Mouse (Mus musculus) embryonic facial prominence, embryonic 10.5 days (tissue): ENCODE data around the gene Tmem131l. TPM values are rescaled to one million over a fixed set of nuclear protein-coding genes. Genes with fewer than 3 reads are reported as not detected.
A peak's percentile ranks its signal among the peaks of the same experiment; 100 is the strongest.
"Not testable (repeated sequence)": the region's sequence is repeated elsewhere in the genome, so short reads cannot be mapped to it uniquely, and the experiment has no call there.

Experiments
- DNase-seq: peaks from one replicate; pipeline ENCODE4 v3.0.0-alpha.2; 2017; ENCODE audit warnings: low spot score
- H3K27ac ChIP-seq: fragments of 300-500 bp; sonication (generic); replicated peaks from 2 replicates; pipeline ENCODE4 v1.5.1; 2016; ENCODE audit warnings: mild to moderate bottlenecking
- H3K27me3 ChIP-seq: fragments of 300-500 bp; sonication (generic); replicated peaks from 2 replicates; pipeline ENCODE4 v1.6.1; 2016; ENCODE audit warnings: low read depth, mild to moderate bottlenecking; ENCODE audit not compliant: poor library complexity, severe bottlenecking
- H3K36me3 ChIP-seq: fragments of 300-500 bp; sonication (generic); replicated peaks from 2 replicates; pipeline ENCODE4 v1.6.1; 2016; ENCODE audit warnings: mild to moderate bottlenecking, moderate library complexity
- H3K4me1 ChIP-seq: fragments of 300-500 bp; sonication (generic); 2 replicates; pipeline ENCODE4 v1.6.1; 2016
- H3K4me3 ChIP-seq: fragments of 300-500 bp; sonication (generic); 2 replicates; pipeline ENCODE4 v1.5.1; 2016; ENCODE audit warnings: mild to moderate bottlenecking, moderate library complexity
- H3K9me3 ChIP-seq: fragments of 300-500 bp; sonication (generic); 2 replicates; pipeline ENCODE4 v1.6.1; 2016; ENCODE audit warnings: mild to moderate bottlenecking
- WGBS: fragments of 180-500 bp; shearing (Covaris S2); methylation state at CpG from one replicate; pipeline ENCODE4 v1.1.7; 2016; 5-methylcytosine and 5-hydroxymethylcytosine counted together
- polyA plus RNA-seq: library from polyadenylated mRNA; unstranded; fragments of >200 nt; fragmentation: Nextera tagmentation; extraction: Ambion mirVana; gene quantifications from 2 replicates; pipeline ENCODE4 v1.2.1, GENCODE M21; 2016

Gene Tmem131l
- polyA plus RNA-seq, 1 experiment from 2014 or later: 82.6 TPM

DNA sequence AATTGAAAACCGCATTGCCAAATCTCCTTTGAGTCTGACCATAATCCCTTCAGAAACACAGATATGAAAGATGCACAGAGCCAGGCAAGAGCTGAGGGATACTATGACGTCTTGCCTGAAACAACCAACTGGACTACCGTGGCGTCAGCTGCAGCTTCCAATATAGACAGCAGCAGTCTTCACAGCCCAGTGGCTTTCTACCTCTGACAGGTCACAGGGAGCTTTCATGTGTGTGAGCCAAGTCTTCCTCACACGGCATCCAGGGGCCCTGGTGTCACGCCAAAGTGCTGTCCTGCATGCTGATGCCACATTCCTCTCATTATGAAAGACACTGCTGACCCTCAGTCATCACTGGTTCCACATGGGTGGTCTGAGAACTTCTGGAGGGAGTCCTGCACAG is 134.8 kb downstream of the Tmem131l start:
- no peaks in the 10 kb centered on the region for H3K27me3 ChIP-seq
- WGBS: 88% methylated on average over 6 of the region's 6 CpGs
- no peak overlapping the region for H3K27ac ChIP-seq
- DNase-seq: no peak
- no peak overlapping the region for H3K4me3 ChIP-seq
- peaks cover 99% of the 10 kb centered on the region for H3K36me3 ChIP-seq
- no peaks in the 10 kb centered on the region for H3K4me1 ChIP-seq
- no peaks in the 10 kb centered on the region for H3K9me3 ChIP-seq

DNA sequence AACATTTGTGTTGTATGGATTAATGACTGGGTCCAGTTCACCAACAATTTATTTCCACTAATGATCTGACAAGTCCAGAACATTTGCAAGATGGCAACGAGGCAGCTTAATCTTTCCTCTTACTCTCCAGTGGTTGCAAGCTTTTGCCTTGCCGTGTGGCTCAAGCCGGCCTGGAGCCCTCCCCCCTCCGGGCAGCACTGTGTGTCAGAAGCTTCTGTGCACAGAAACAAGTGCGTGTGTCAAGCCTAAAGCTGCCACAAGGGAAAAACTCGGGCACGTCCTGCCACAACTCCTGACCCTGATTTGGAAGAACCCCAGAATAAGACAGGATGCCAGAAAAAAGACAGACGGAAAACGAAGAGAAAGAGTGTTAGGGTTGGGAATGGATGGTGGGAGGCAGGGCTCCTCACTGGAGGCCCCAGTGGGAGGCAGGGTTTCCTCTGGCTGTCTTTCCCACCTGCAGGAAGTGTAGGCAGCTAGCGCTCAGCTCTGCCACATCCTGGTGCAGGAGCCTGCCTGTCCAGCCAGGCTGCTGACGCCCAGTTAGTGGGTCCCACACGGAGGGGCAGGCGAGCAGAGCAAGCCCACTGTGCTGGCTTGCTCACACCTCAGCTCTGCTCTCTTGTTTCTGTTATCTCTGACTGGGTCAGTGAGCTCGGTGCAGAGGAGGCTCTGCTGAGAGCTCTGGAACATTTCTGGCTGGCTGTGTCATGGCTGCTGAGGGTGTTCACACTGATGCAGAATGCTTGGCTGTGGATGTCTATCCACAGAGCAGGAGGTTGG is 135.6 kb downstream of the Tmem131l start:
- Histone ChIP-seq H3K27me3 (no peaks in the 10 kb centered on the region), H3K4me3 (no peak overlapping the region), H3K9me3 (no peaks in the 10 kb centered on the region), H3K36me3 (peaks cover 99% of the 10 kb centered on the region), H3K27ac (no peak overlapping the region), H3K4me1 (no peaks in the 10 kb centered on the region)
- no peak for DNase-seq
- WGBS: 86% methylated on average over 14 of the region's 14 CpGs

DNA sequence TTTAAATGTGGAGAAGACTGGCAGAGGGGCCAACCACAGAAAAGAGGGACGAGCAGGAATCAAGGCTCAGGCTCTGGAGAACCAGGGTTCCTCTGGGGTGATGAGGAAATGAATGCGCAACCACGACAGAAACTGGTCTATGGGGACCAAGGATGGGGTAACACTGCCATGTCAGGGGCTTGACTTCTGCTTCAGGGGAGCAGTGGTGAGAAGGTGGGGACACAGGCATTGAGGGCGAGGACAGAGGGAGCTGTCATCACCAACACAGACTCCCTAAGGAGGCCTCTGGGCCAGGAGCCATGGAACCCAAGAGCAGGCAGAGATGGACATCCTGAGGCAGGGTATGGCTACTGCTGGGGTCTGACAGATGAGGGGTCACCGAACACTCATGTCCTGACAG is 137.0 kb downstream of the Tmem131l start:
- Histone ChIP-seq H3K4me1 (no peaks in the 10 kb centered on the region), H3K9me3 (no peaks in the 10 kb centered on the region), H3K4me3 (no peak overlapping the region), H3K27me3 (no peaks in the 10 kb centered on the region), H3K36me3 (peaks cover 99% of the 10 kb centered on the region), H3K27ac (no peak overlapping the region)
- no peak for DNase-seq
- WGBS: 96% methylated on average over 5 of the region's 5 CpGs

DNA sequence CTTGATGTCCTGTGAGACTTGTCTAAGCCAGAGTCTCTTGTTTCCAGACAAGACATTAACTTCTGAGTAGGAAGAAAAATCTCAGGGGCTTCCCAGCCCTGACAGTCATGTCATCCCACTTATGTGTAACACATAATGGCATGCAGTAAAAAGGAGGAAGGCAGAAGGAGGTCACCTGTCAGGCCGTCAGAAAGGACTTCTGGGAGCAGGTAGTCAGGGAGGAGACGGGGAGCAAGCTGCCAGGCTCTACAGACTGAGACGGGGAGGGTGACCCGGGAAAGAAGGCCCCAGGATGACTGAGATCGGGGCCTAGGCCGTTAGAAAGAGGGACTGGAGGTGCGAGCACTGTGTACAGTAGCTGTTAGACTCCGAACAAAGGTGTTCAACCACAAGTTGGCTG is 137.5 kb downstream of the Tmem131l start:
- WGBS: 94% methylated on average over 8 of the region's 8 CpGs
- H3K4me1 ChIP-seq: no peaks in the 10 kb centered on the region
- no peak for DNase-seq
- H3K4me3 ChIP-seq: no peak overlapping the region
- peaks cover 100% of the 10 kb centered on the region for H3K36me3 ChIP-seq
- no peaks in the 10 kb centered on the region for H3K9me3 ChIP-seq
- H3K27ac ChIP-seq: no peak overlapping the region
- H3K27me3 ChIP-seq: no peaks in the 10 kb centered on the region

DNA sequence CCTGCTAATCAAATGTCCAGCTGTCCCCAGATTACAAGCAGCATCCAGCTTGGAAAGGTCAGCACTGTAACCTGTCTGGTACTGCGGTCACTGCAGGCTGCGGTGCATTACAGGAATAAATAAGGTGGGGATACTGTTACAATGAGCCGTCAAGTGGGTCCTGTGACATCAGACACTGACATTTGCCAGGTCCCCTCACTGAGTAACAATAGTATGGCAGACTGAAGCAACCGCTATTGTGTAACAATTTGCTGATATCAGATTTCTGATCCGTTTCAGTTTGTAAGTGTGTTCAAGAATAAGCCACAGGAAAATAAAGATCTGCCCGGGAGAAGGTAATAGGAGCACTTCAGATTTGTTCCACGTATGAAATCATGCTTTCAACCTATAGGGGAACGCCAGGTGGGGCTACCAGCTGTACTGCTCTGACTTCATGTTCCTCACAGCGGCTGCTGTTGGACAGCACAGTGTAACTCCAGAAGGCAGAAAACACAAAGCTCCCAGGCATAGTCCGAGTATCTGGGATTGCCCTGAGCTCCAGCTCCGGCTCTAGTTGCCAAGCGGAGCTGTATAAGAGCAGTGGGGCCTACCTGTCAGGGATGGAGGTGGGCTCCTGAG is 139.1 kb downstream of the Tmem131l start:
- Histone ChIP-seq H3K4me1 (no peaks in the 10 kb centered on the region), H3K36me3 (peaks cover 100% of the 10 kb centered on the region), H3K4me3 (no peak overlapping the region), H3K27me3 (no peaks in the 10 kb centered on the region), H3K27ac (no peak overlapping the region), H3K9me3 (no peaks in the 10 kb centered on the region)
- 84% methylated on average over 12 of the region's 12 CpGs for WGBS
- no peak for DNase-seq

DNA sequence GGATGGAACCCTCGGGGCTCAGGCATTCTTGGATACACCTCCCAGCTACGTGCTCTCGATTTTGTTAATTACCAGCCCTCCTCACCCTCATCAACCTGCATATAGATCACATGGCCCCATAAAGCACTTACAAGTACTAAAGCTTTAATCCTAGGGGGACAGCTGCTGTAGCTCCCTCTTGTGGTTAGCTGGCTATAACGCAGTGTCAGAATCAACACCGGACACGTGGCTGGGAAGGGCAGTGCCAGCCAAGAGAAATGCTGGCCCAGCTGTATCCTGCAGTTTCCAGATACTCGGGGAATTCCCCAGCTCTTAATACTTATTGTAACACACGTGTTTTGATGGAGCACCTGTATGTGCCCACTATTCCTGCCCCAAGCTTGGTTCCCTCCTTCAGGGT is 140.4 kb downstream of the Tmem131l start:
- H3K27ac ChIP-seq: no peak overlapping the region
- H3K27me3 ChIP-seq: no peaks in the 10 kb centered on the region
- H3K4me3 ChIP-seq: no peak overlapping the region
- 64% methylated on average over 8 of the region's 8 CpGs for WGBS
- DNase-seq: peak; percentile 52
- no peaks in the 10 kb centered on the region for H3K9me3 ChIP-seq
- H3K36me3 ChIP-seq: peaks cover 96% of the 10 kb centered on the region
- H3K4me1 ChIP-seq: no peaks in the 10 kb centered on the region

DNA sequence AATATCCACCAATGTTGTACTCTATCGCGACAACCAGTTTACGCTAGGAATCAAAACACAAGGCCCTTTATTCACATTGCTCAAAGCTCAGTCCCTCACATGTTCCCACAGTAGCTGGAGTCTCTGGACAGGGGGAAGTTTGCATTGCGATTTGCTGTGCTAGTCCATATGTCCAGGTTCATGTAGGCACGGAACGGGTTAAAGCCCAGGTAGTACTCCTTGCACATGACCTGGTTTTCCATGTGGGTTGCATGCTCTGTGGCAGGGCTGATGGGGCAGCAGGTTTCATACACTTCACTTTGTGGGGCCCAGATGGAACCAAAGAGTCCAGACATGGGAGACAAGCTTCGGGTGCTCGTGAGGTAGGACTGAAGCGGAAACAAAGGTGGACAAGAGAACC is 141.7 kb downstream of the Tmem131l start:
- Histone ChIP-seq H3K27me3 (no peaks in the 10 kb centered on the region), H3K4me3 (no peak overlapping the region), H3K27ac (no peak overlapping the region), H3K9me3 (no peaks in the 10 kb centered on the region), H3K36me3 (peaks cover 83% of the 10 kb centered on the region), H3K4me1 (no peaks in the 10 kb centered on the region)
- DNase-seq: no peak
- 95% methylated on average over 9 of the region's 9 CpGs for WGBS

DNA sequence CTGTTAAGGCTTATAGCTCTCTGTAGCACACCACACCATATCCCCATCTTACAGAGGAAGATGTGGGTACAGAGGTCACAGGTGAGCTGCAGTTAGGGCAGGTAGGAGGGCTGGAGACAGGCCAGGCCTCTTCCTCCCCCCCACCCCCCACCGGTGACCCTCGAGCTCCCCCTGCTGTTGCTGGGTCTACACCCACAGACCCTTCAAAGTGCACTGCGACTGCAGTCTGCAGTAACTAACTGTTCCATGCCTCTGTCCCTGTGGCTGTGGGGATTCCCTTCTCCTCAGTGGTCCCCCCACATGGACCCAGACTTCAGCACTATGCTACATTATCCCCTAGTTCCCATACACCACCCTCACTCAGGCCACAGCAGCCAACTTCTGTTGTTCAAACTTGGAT is 144.2 kb downstream of the Tmem131l start:
- H3K27ac ChIP-seq: no peak overlapping the region
- no peaks in the 10 kb centered on the region for H3K4me1 ChIP-seq
- H3K4me3 ChIP-seq: no peak overlapping the region
- no peaks in the 10 kb centered on the region for H3K27me3 ChIP-seq
- H3K9me3 ChIP-seq: 0 out of 2 replicates have a peak, but pooled peaks cover 3% of the 10 kb centered on the region
- whole genome bisulfite sequencing: 45% methylated on average over 3 of the region's 3 CpGs
- no peak for DNase-seq
- H3K36me3 ChIP-seq: peaks cover 58% of the 10 kb centered on the region

DNA sequence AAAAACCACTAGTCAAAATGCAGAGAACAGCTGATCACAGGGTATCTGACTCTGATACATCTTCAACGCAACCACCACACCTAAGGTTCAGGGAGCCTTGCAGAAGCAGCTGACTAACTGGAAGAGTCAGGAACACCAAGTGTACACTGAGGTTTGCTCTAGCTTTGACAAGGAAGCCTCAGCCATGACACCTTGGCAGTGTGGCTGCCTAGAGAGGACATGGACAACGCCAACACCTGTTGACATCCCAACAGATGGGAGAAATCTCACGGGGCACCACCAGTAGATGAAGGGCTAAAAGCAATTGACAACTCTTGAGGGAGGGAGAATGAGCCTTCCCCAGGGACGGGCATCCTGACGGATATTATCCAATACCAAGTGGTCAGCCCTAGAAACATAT is 144.9 kb downstream of the Tmem131l start:
- H3K4me1 ChIP-seq: no peaks in the 10 kb centered on the region
- WGBS: 94% methylated on average over 5 of the region's 5 CpGs
- DNase-seq: no peak
- H3K4me3 ChIP-seq: no peak overlapping the region
- H3K27ac ChIP-seq: no peak overlapping the region
- 0 out of 2 replicates have a peak, but pooled peaks cover 3% of the 10 kb centered on the region for H3K9me3 ChIP-seq
- peaks cover 51% of the 10 kb centered on the region for H3K36me3 ChIP-seq
- H3K27me3 ChIP-seq: no peaks in the 10 kb centered on the region

DNA sequence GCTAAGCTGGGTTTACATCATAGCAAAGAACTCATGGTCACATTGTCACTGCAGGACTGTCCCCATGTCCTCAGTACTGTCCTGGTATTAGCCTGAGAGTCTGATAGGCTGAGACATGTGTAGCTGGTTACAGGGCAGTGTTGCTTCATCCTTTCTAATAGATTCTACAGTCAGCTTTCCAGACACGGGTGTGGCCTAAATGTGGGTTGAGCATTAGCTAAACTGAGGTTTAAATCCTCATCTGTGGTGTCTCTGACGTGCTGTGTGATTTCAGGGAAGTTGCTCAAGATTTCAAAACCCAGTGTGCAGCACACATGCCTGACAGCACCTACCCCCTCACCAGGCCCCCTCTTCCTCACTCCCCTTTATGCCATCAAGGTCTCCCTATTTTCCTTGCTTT is 154.8 kb downstream of the Tmem131l start:
- WGBS: 78% methylated on average over 2 of the region's 2 CpGs
- H3K9me3 ChIP-seq: no peaks in the 10 kb centered on the region
- no peak overlapping the region for H3K27ac ChIP-seq
- H3K27me3 ChIP-seq: no peaks in the 10 kb centered on the region
- DNase-seq: no peak
- no peaks in the 10 kb centered on the region for H3K36me3 ChIP-seq
- no peak overlapping the region for H3K4me3 ChIP-seq
- H3K4me1 ChIP-seq: no peaks in the 10 kb centered on the region

DNA sequence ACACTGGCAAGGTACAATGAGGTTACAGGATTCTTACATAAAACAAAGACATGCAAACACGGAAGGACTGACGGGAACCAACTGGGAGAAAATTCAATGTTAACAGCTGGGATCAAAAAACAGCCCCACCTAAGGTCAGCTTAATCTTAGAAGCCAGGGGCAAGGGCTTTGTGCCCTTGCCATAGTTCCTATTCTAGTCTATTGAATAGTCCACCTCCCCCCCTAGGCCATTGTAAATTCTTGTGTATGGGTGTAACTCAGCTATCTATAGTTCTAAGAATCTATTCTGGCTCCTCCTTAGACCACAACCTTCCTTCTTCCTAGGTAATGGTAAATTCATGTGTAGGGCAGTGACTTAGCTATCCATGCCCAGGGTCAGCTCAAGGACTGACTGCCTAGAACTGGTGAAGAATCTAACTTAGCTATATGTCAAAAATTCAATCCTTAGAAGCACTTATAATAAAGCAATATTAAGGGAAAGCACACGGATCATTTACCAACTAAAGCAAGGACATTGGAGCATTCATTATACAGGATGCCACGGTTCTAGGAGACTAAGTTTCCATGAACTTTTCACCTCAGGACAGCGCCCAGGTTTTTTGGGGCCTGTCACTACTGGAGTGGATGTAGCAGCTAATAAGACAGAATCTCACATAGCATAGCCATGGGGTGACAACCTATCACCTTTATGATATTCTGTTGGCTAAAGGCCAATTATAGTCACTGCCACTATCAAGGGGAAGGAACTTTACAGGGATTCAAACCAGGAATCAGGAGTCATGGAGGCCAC is 160.5 kb downstream of the Tmem131l start:
- H3K4me3 ChIP-seq, H3K4me1 ChIP-seq, H3K9me3 ChIP-seq, H3K36me3 ChIP-seq, H3K27ac ChIP-seq, H3K27me3 ChIP-seq, DNase-seq: not testable (repeated sequence)
- WGBS: 91% methylated on average over 5 of the region's 5 CpGs

DNA sequence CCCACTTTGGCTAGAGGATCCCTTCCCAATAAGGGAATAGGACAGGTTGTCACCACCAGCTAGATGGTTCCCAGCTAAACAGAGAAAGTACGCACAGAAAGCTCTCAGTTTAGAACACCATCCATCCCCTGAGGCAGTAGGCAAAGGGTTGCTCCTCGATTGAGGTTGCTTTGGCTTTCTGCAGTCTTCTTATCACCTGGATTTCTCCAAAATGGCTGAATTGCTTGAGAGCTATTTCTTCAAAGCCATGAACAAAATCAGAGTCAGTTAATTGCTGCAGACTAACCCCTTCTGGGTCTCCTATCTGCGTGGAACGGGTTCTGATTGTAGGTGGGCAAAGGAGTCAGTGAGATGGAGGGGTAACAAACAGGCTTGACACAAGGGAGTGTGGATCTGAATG is 161.2 kb downstream of the Tmem131l start:
- no peak for DNase-seq
- 88% methylated on average over 4 of the region's 4 CpGs for WGBS
- Histone ChIP-seq H3K4me1 (0 out of 2 replicates have a peak, but pooled peaks cover 3% of the 10 kb centered on the region), H3K4me3 (no peak overlapping the region), H3K27me3 (no peaks in the 10 kb centered on the region), H3K36me3 (no peaks in the 10 kb centered on the region), H3K9me3 (no peaks in the 10 kb centered on the region), H3K27ac (no peak overlapping the region)
